Mouse (Mus musculus): ENCODE measurements around the gene Wfdc15a.

GRCm38 (mm10) chr2:164199626-164200327 lies at the start of gene Wfdc15a:
- no peak for TF ChIP-seq CTCF (IDR thresholded peaks at IDR 0.05; ENCODE audit: low read depth)
- TF ChIP-seq EP300 (optimal IDR thresholded peaks at IDR 0.05), result no peak

Measured in stomach, postnatal 0 days (tissue).